Mouse (Mus musculus): Measurements from ENCODE around the gene Cfap161. TPM values are rescaled to one million over a fixed set of nuclear protein-coding genes. Genes with fewer than 3 reads are reported as not detected.
A peak's percentile ranks its signal among the peaks of the same experiment; 100 is the strongest.

Gene Cfap161
- polyA plus RNA-seq, 1 experiment, result 0.52 TPM

- DNase-seq (ENCODE audit: low read depth), result no peak
- TF ChIP-seq CTCF (IDR thresholded peaks at IDR 0.05; ENCODE audit: borderline replicate concordance, extremely low read depth, insufficient read depth, insufficient read length), result no peak
- no peak for TF ChIP-seq POLR2A (IDR thresholded peaks at IDR 0.05; ENCODE audit: borderline replicate concordance, extremely low read depth, insufficient read depth, insufficient read length, poor library complexity, severe bottlenecking)
Measured at GRCm38 (mm10) chr7:83801483-83801875, 6.8 kb upstream of the Cfap161 start.

GRCm38 (mm10) chr7:83800561-83801482 lies 6.1 kb upstream of the Cfap161 start:
- TF ChIP-seq POLR2A (IDR thresholded peaks at IDR 0.05; ENCODE audit: borderline replicate concordance, extremely low read depth, insufficient read depth, insufficient read length, poor library complexity, severe bottlenecking), result no peak
- peak; percentile 39 for DNase-seq (ENCODE audit: low read depth)

GRCm38 (mm10) chr7:83800071-83800470 lies 5.4 kb upstream of the Cfap161 start:
- TF ChIP-seq CTCF (IDR thresholded peaks at IDR 0.05; ENCODE audit: borderline replicate concordance, extremely low read depth, insufficient read depth, insufficient read length) (no peak), POLR2A (IDR thresholded peaks at IDR 0.05; ENCODE audit: borderline replicate concordance, extremely low read depth, insufficient read depth, insufficient read length, poor library complexity, severe bottlenecking) (no peak)
- DNase-seq (ENCODE audit: low read depth), result no peak

- no peak for DNase-seq (ENCODE audit: low read depth)
- TF ChIP-seq CTCF (IDR thresholded peaks at IDR 0.05; ENCODE audit: borderline replicate concordance, extremely low read depth, insufficient read depth, insufficient read length) (no peak), POLR2A (IDR thresholded peaks at IDR 0.05; ENCODE audit: borderline replicate concordance, extremely low read depth, insufficient read depth, insufficient read length, poor library complexity, severe bottlenecking) (no peak)
Measured at GRCm38 (mm10) chr7:83798004-83798403, 3.3 kb upstream of the Cfap161 start.

- no peak for TF ChIP-seq CTCF (IDR thresholded peaks at IDR 0.05; ENCODE audit: borderline replicate concordance, extremely low read depth, insufficient read depth, insufficient read length)
- no peak for TF ChIP-seq POLR2A (IDR thresholded peaks at IDR 0.05; ENCODE audit: borderline replicate concordance, extremely low read depth, insufficient read depth, insufficient read length, poor library complexity, severe bottlenecking)
- peak; percentile 60 for DNase-seq (ENCODE audit: low read depth)
Measured at GRCm38 (mm10) chr7:83796177-83796576, 1.5 kb upstream of the Cfap161 start.

- no peak for DNase-seq (ENCODE audit: low read depth)
- no peak for TF ChIP-seq POLR2A (IDR thresholded peaks at IDR 0.05; ENCODE audit: borderline replicate concordance, extremely low read depth, insufficient read depth, insufficient read length, poor library complexity, severe bottlenecking)
- no peak for TF ChIP-seq CTCF (IDR thresholded peaks at IDR 0.05; ENCODE audit: borderline replicate concordance, extremely low read depth, insufficient read depth, insufficient read length)
Measured at GRCm38 (mm10) chr7:83794006-83794683, 535 bp downstream of the Cfap161 start.

- TF ChIP-seq CTCF (IDR thresholded peaks at IDR 0.05; ENCODE audit: borderline replicate concordance, extremely low read depth, insufficient read depth, insufficient read length) (no peak), POLR2A (IDR thresholded peaks at IDR 0.05; ENCODE audit: borderline replicate concordance, extremely low read depth, insufficient read depth, insufficient read length, poor library complexity, severe bottlenecking) (no peak)
- DNase-seq (ENCODE audit: low read depth), result no peak
Measured at GRCm38 (mm10) chr7:83780881-83781280, 13.8 kb downstream of the Cfap161 start.

GRCm38 (mm10) chr7:83780026-83780425 lies 14.7 kb downstream of the Cfap161 start:
- DNase-seq (ENCODE audit: low read depth), result no peak
- no peak for TF ChIP-seq CTCF (IDR thresholded peaks at IDR 0.05; ENCODE audit: borderline replicate concordance, extremely low read depth, insufficient read depth, insufficient read length)
- no peak for TF ChIP-seq POLR2A (IDR thresholded peaks at IDR 0.05; ENCODE audit: borderline replicate concordance, extremely low read depth, insufficient read depth, insufficient read length, poor library complexity, severe bottlenecking)

- no peak for TF ChIP-seq POLR2A (IDR thresholded peaks at IDR 0.05; ENCODE audit: borderline replicate concordance, extremely low read depth, insufficient read depth, insufficient read length, poor library complexity, severe bottlenecking)
- TF ChIP-seq CTCF (IDR thresholded peaks at IDR 0.05; ENCODE audit: borderline replicate concordance, extremely low read depth, insufficient read depth, insufficient read length), result no peak
- DNase-seq (ENCODE audit: low read depth), result no peak
Measured at GRCm38 (mm10) chr7:83779028-83779427, 15.7 kb downstream of the Cfap161 start.

GRCm38 (mm10) chr7:83778516-83778915 lies 16.2 kb downstream of the Cfap161 start:
- TF ChIP-seq POLR2A (IDR thresholded peaks at IDR 0.05; ENCODE audit: borderline replicate concordance, extremely low read depth, insufficient read depth, insufficient read length, poor library complexity, severe bottlenecking), result no peak
- DNase-seq (ENCODE audit: low read depth), result no peak

GRCm38 (mm10) chr7:83774721-83775120 lies 20.0 kb downstream of the Cfap161 start:
- TF ChIP-seq CTCF (IDR thresholded peaks at IDR 0.05; ENCODE audit: borderline replicate concordance, extremely low read depth, insufficient read depth, insufficient read length) (peak; percentile 57; the same call in 1 of the 2 replicates), POLR2A (IDR thresholded peaks at IDR 0.05; ENCODE audit: borderline replicate concordance, extremely low read depth, insufficient read depth, insufficient read length, poor library complexity, severe bottlenecking) (no peak)

More at GRCm38 (mm10) chr7:83774721-83775120, 20.0 kb downstream of the Cfap161 start:
- DNase-seq (ENCODE audit: low read depth), result peak; percentile 57

Data from brain, embryonic 14.5 days (tissue).